Mouse (Mus musculus) embryonic facial prominence, embryonic 14.5 days (tissue): Measurements from ENCODE around the gene Nat8f1. TPM values are rescaled to one million over a fixed set of nuclear protein-coding genes. Genes with fewer than 3 reads are reported as not detected.
"Not testable (repeated sequence)": the region's sequence is repeated elsewhere in the genome, so short reads cannot be mapped to it uniquely, and the experiment has no call there.

Experiments used
- ATAC-seq: fragments of 200-750 bp; cut with Nextera tagmentation; 2 replicates; pipeline ENCODE4 v1.8.0; 2017; ENCODE audit warnings: low read depth, moderate number of reproducible peaks, moderate TSS enrichment
- DNase-seq: peaks from one replicate; pipeline ENCODE4 v3.0.0-alpha.2; 2015; ENCODE audit warnings: low spot score
- H3K27ac ChIP-seq: fragments of 300-500 bp; sonication (generic); replicated peaks from 2 replicates; pipeline ENCODE4 v1.5.1; 2014; ENCODE audit warnings: low read depth, mild to moderate bottlenecking, low read length, moderate library complexity
- H3K27me3 ChIP-seq: fragments of 300-500 bp; sonication (generic); replicated peaks from 2 replicates; pipeline ENCODE4 v1.6.1; 2014; ENCODE audit warnings: low read length; ENCODE audit not compliant: control insufficient read depth, insufficient read depth
- H3K36me3 ChIP-seq: fragments of 300-500 bp; sonication (generic); 2 replicates; pipeline ENCODE4 v1.6.1; 2014; ENCODE audit warnings: low read length, mixed read lengths; ENCODE audit not compliant: control insufficient read depth, insufficient read depth
- H3K4me1 ChIP-seq: fragments of 300-500 bp; sonication (generic); 2 replicates; pipeline ENCODE4 v1.6.1; 2014; ENCODE audit warnings: antibody characterized with exemption, low read length; ENCODE audit not compliant: control insufficient read depth, insufficient read depth
- H3K4me2 ChIP-seq: fragments of 300-500 bp; sonication (generic); 2 replicates; pipeline ENCODE4 v1.6.1; 2014; ENCODE audit warnings: low read depth, mild to moderate bottlenecking, low read length, moderate library complexity, mixed read lengths
- H3K4me3 ChIP-seq: fragments of 300-500 bp; sonication (generic); 2 replicates; pipeline ENCODE4 v1.5.1; 2014; ENCODE audit warnings: low read depth, mild to moderate bottlenecking, low read length
- H3K9ac ChIP-seq: fragments of 300-500 bp; sonication (generic); 2 replicates; pipeline ENCODE4 v1.6.1; 2014; ENCODE audit warnings: low read depth, mild to moderate bottlenecking, low read length, moderate library complexity, mixed read lengths
- H3K9me3 ChIP-seq: fragments of 300-500 bp; sonication (generic); 2 replicates; pipeline ENCODE4 v1.6.1; 2016; ENCODE audit warnings: low read length; ENCODE audit not compliant: control insufficient read depth
- WGBS: fragments of 180-500 bp; shearing (Covaris S2); extraction: QIAGEN DNeasy Blood & Tissue Kit; methylation state at CpG from one replicate; pipeline ENCODE4 v1.1.7; 2014; 5-methylcytosine and 5-hydroxymethylcytosine counted together
- polyA plus RNA-seq: library from polyadenylated mRNA; unstranded; fragments of >200 nt; fragmentation: Nextera tagmentation; extraction: Ambion mirVana; gene quantifications from 2 replicates; pipeline ENCODE4 v1.2.1, GENCODE M21; 2014

Nat8f1 gene
- polyA plus RNA-seq, 1 experiment from 2014 or later, result 4.2 TPM

- H3K36me3 ChIP-seq, H3K27me3 ChIP-seq, DNase-seq, H3K4me1 ChIP-seq, H3K4me2 ChIP-seq, H3K4me3 ChIP-seq, H3K27ac ChIP-seq, H3K9ac ChIP-seq, ATAC-seq, H3K9me3 ChIP-seq: not testable (repeated sequence)
- WGBS, result 78% methylated on average over 6 of the region's 7 CpGs
These were observed 50.4 kb downstream of the Nat8f1 start for GRCm38 (mm10) chr6:85864900-85865639.

GRCm38 (mm10) chr6:85863840-85864239 is 51.6 kb downstream of the Nat8f1 start:
- H3K4me1 ChIP-seq, result no peaks in the 10 kb centered on the region
- WGBS, result 92% methylated on average over 2 of the region's 2 CpGs
- ATAC-seq (no peak), DNase-seq (no peak)
- no peak overlapping the region for H3K4me3 ChIP-seq
- H3K9ac ChIP-seq, result no peak overlapping the region
- no peaks in the 10 kb centered on the region for H3K36me3 ChIP-seq
- no peak overlapping the region for H3K4me2 ChIP-seq
- H3K27ac ChIP-seq, result no peak overlapping the region
- no peaks in the 10 kb centered on the region for H3K9me3 ChIP-seq
- H3K27me3 ChIP-seq, result no peaks in the 10 kb centered on the region

GRCm38 (mm10) chr6:85863136-85863535 is 52.4 kb downstream of the Nat8f1 start:
- H3K4me1 ChIP-seq, result no peaks in the 10 kb centered on the region
- no peak overlapping the region for H3K4me2 ChIP-seq
- no peak overlapping the region for H3K9ac ChIP-seq
- H3K4me3 ChIP-seq, result no peak overlapping the region
- no peaks in the 10 kb centered on the region for H3K27me3 ChIP-seq
- H3K36me3 ChIP-seq, result no peaks in the 10 kb centered on the region
- DNase-seq (no peak), ATAC-seq (no peak)
- no peaks in the 10 kb centered on the region for H3K9me3 ChIP-seq
- H3K27ac ChIP-seq, result no peak overlapping the region
- WGBS, result 77% methylated on average over 2 of the region's 2 CpGs

GRCm38 (mm10) chr6:85862565-85862964 is 52.9 kb downstream of the Nat8f1 start:
- Histone ChIP-seq H3K4me1 (no peaks in the 10 kb centered on the region), H3K4me2 (no peak overlapping the region), H3K36me3 (no peaks in the 10 kb centered on the region), H3K9me3 (no peaks in the 10 kb centered on the region), H3K27ac (no peak overlapping the region), H3K9ac (no peak overlapping the region), H3K27me3 (no peaks in the 10 kb centered on the region), H3K4me3 (no peak overlapping the region)
- ATAC-seq (no peak), DNase-seq (no peak)
- WGBS, result 69% methylated on average over 3 of the region's 3 CpGs

GRCm38 (mm10) chr6:85861247-85861646 is 54.2 kb downstream of the Nat8f1 start:
- Histone ChIP-seq H3K27me3 (no peaks in the 10 kb centered on the region), H3K36me3 (no peaks in the 10 kb centered on the region), H3K27ac (no peak overlapping the region), H3K9ac (no peak overlapping the region), H3K9me3 (no peaks in the 10 kb centered on the region), H3K4me2 (no peak overlapping the region), H3K4me3 (no peak overlapping the region), H3K4me1 (no peaks in the 10 kb centered on the region)
- ATAC-seq (no peak), DNase-seq (no peak)
- 78% methylated on average over 3 of the region's 3 CpGs for WGBS

Other genes starting within 250 kb of the Nat8f1 start
- not detected in 2 replicates for gene Nat8f7, start 202.5 kb downstream of the Nat8f1 start, polyA plus RNA-seq
- 0.17 TPM in 1 of 2 replicates, not detected in the other for gene Nat8f3, start 149.9 kb downstream of the Nat8f1 start, polyA plus RNA-seq
- not detected in 2 replicates for gene Nat8f6, start 94.7 kb downstream of the Nat8f1 start, polyA plus RNA-seq
- gene Nat8f5, start 94.7 kb downstream of the Nat8f1 start, polyA plus RNA-seq, result 0.21 TPM in 1 of 2 replicates, not detected in the other
- not detected in 2 replicates for gene Nat8, start 83.6 kb downstream of the Nat8f1 start, polyA plus RNA-seq
- not detected in 2 replicates for gene Nat8f2, start 46.5 kb downstream of the Nat8f1 start, polyA plus RNA-seq
- gene Nat8f4, start 10.8 kb downstream of the Nat8f1 start, polyA plus RNA-seq, result 2.4 TPM in 2 replicates
- 23.7 and 24.1 TPM in 2 replicates for gene Tprkb, start 3.8 kb downstream of the Nat8f1 start, polyA plus RNA-seq
- 53.4 and 54.6 TPM in 2 replicates for gene Dusp11, start 46.0 kb upstream of the Nat8f1 start, polyA plus RNA-seq
- not detected in 2 replicates for gene Figla, start 100.5 kb upstream of the Nat8f1 start, polyA plus RNA-seq
- gene Add2, start 113.0 kb upstream of the Nat8f1 start, polyA plus RNA-seq, result 6.7 and 7.6 TPM in 2 replicates